Mouse (Mus musculus) c-Kit-positive CD71-positive TER-119-positive erythroid progenitor cells, embryonic 14.5 days (primary cell): ENCODE results near the gene 5730522E02Rik.
A peak's percentile ranks its signal among the peaks of the same experiment; 100 is the strongest.

Source experiments
- DNase-seq: peaks from one replicate; pipeline ENCODE4 v3.0.0-alpha.2; 2013; ENCODE audit warnings: low spot score

5730522E02Rik gene

GRCm38 (mm10) chr11:25999738-26000137, 210.8 kb downstream of the 5730522E02Rik start:
- DNase-seq: no peak

GRCm38 (mm10) chr11:25997469-25997868, 213.1 kb downstream of the 5730522E02Rik start:
- no peak for DNase-seq

GRCm38 (mm10) chr11:25994128-25994527, 216.4 kb downstream of the 5730522E02Rik start:
- DNase-seq: no peak

GRCm38 (mm10) chr11:25992216-25992615, 218.3 kb downstream of the 5730522E02Rik start:
- no peak for DNase-seq

GRCm38 (mm10) chr11:25978736-25979276, 231.8 kb downstream of the 5730522E02Rik start:
- no peak for DNase-seq

- no peak for DNase-seq
Measured at GRCm38 (mm10) chr11:25941504-25941903, 269.1 kb downstream of the 5730522E02Rik start.

- no peak for DNase-seq
Measured at GRCm38 (mm10) chr11:25940716-25941294, 269.8 kb downstream of the 5730522E02Rik start.

GRCm38 (mm10) chr11:25926267-25926666, 284.3 kb downstream of the 5730522E02Rik start:
- no peak for DNase-seq

- DNase-seq: no peak
Measured at GRCm38 (mm10) chr11:25902321-25902720, 308.2 kb downstream of the 5730522E02Rik start.

- DNase-seq: no peak
Measured at GRCm38 (mm10) chr11:25901666-25902065, 308.9 kb downstream of the 5730522E02Rik start.

GRCm38 (mm10) chr11:25893906-25894305, 316.7 kb downstream of the 5730522E02Rik start:
- no peak for DNase-seq

GRCm38 (mm10) chr11:25872983-25873382, 337.6 kb downstream of the 5730522E02Rik start:
- DNase-seq: no peak

- DNase-seq: no peak
Measured at GRCm38 (mm10) chr11:25872317-25872716, 338.2 kb downstream of the 5730522E02Rik start.

GRCm38 (mm10) chr11:25866292-25866691, 344.3 kb downstream of the 5730522E02Rik start:
- DNase-seq: no peak

- peak; percentile 0 for DNase-seq
Measured at GRCm38 (mm10) chr11:25862686-25863085, 347.9 kb downstream of the 5730522E02Rik start.

GRCm38 (mm10) chr11:25856629-25857568, 353.7 kb downstream of the 5730522E02Rik start:
- DNase-seq: no peak

GRCm38 (mm10) chr11:25855794-25856193, 354.8 kb downstream of the 5730522E02Rik start:
- DNase-seq: no peak

- no peak for DNase-seq
Measured at GRCm38 (mm10) chr11:25854216-25854615, 356.3 kb downstream of the 5730522E02Rik start.

GRCm38 (mm10) chr11:25853032-25853431, 357.5 kb downstream of the 5730522E02Rik start:
- DNase-seq: no peak

- DNase-seq: no peak
Measured at GRCm38 (mm10) chr11:25848824-25849644, 361.5 kb downstream of the 5730522E02Rik start.

GRCm38 (mm10) chr11:25838451-25838850, 372.1 kb downstream of the 5730522E02Rik start:
- DNase-seq: no peak

GRCm38 (mm10) chr11:25819789-25820188, 390.8 kb downstream of the 5730522E02Rik start:
- no peak for DNase-seq
